Mouse (Mus musculus) hindlimb bud, embryonic 11.5 days (tissue): ENCODE data around the gene Farsa.

Experiments
- DNase-seq: peaks from one replicate; pipeline ENCODE4 v3.0.0-alpha.2; 2012; ENCODE audit warnings: low read depth, low spot score; ENCODE audit errors: extremely low spot score

Gene Farsa

GRCm38 (mm10) chr8:84909949-84910348 is 53.2 kb downstream of the Farsa start:
- no peak for DNase-seq

- DNase-seq, result no peak
Observed at GRCm38 (mm10) chr8:84910551-84910950, 53.8 kb downstream of the Farsa start.

GRCm38 (mm10) chr8:84911854-84912253 is 55.1 kb downstream of the Farsa start:
- no peak for DNase-seq

GRCm38 (mm10) chr8:84912391-84912790 is 55.6 kb downstream of the Farsa start:
- DNase-seq, result no peak

GRCm38 (mm10) chr8:84912895-84913501 is 56.2 kb downstream of the Farsa start:
- no peak for DNase-seq

- no peak for DNase-seq
Observed at GRCm38 (mm10) chr8:84913502-84913900, 56.7 kb downstream of the Farsa start.

- no peak for DNase-seq
Observed at GRCm38 (mm10) chr8:84913960-84914359, 57.2 kb downstream of the Farsa start.

GRCm38 (mm10) chr8:84915269-84915668 is 58.5 kb downstream of the Farsa start:
- no peak for DNase-seq

- no peak for DNase-seq
Observed at GRCm38 (mm10) chr8:84917781-84918180, 61.0 kb downstream of the Farsa start.

GRCm38 (mm10) chr8:84918646-84919045 is 61.9 kb downstream of the Farsa start:
- DNase-seq, result no peak
